Mouse (Mus musculus): ENCODE results near the gene Slc4a4. TPM values are rescaled to one million over a fixed set of nuclear protein-coding genes. Genes with fewer than 3 reads are reported as not detected.

Slc4a4 gene
- polyA plus RNA-seq, 1 experiment from 2014 or later, result 2.6 TPM

DNA sequence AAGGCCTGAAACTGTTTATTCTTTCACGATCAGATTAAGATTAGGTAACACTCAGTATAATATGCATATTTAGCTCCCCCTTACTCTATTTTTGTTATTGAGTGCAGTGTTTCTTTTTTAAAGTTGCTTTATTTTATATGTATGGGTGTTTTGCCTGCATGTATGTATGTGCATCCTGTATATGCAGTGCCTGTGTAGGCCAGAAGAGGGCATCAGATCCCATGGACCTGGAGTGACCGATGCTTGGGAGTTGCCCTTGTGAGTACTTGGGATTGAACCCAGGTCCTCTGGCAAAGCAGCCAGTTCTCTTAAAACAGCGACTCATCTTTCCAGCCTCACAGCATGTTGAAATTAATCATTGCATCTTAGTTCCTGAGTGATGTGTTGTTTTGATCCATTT is 21.0 kb downstream of the Slc4a4 start:
- Histone ChIP-seq H3K36me3 (ENCODE audit: control insufficient read depth, insufficient read depth, low read length) (no peaks in the 10 kb centered on the region), H3K4me2 (ENCODE audit: low read depth, low read length) (no peak overlapping the region), H3K27ac (ENCODE audit: low read length) (no peak overlapping the region), H3K9ac (ENCODE audit: low read depth, low read length) (no peak overlapping the region), H3K4me1 (ENCODE audit: control insufficient read depth, insufficient read depth, low read length) (no peaks in the 10 kb centered on the region), H3K4me3 (ENCODE audit: low read length) (no peak overlapping the region), H3K27me3 (replicated peaks; ENCODE audit: control insufficient read depth, insufficient read depth, low read length) (no peaks in the 10 kb centered on the region), H3K9me3 (ENCODE audit: control insufficient read depth, low read length) (no peaks in the 10 kb centered on the region)
- ATAC-seq, result no peak
- WGBS, result 94% methylated on average over 3 of the region's 3 CpGs

DNA sequence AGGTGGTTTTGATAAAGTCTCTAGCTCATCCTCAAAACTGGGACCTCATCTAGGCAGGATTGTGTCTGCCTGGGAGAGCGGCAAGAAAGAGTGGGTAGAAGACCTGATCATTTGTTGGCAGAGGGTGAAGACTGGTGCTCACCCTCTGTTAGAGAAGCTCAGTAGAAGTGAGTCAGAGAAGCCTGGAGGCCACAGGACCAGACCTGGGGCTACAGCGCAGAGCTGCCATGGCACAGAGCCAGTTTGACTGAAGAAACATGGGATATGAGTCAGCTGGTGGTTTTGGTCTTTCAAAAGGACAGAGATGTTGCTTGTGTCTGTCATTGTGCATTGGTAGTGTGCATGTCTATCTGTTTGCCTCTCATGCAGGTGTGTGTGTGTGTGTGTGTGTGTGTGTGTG is 26.0 kb downstream of the Slc4a4 start:
- no peak for ATAC-seq
- H3K36me3 ChIP-seq (ENCODE audit: control insufficient read depth, insufficient read depth, low read length), result no peaks in the 10 kb centered on the region
- no peaks in the 10 kb centered on the region for H3K27me3 ChIP-seq (replicated peaks; ENCODE audit: control insufficient read depth, insufficient read depth, low read length)
- no peak overlapping the region for H3K4me2 ChIP-seq (ENCODE audit: low read depth, low read length)
- 85% methylated on average over 2 of the region's 2 CpGs for WGBS
- H3K9me3 ChIP-seq (ENCODE audit: control insufficient read depth, low read length), result no peaks in the 10 kb centered on the region
- H3K9ac ChIP-seq (ENCODE audit: low read depth, low read length), result no peak overlapping the region
- H3K27ac ChIP-seq (ENCODE audit: low read length), result no peak overlapping the region
- H3K4me3 ChIP-seq (ENCODE audit: low read length), result no peak overlapping the region
- no peaks in the 10 kb centered on the region for H3K4me1 ChIP-seq (ENCODE audit: control insufficient read depth, insufficient read depth, low read length)

DNA sequence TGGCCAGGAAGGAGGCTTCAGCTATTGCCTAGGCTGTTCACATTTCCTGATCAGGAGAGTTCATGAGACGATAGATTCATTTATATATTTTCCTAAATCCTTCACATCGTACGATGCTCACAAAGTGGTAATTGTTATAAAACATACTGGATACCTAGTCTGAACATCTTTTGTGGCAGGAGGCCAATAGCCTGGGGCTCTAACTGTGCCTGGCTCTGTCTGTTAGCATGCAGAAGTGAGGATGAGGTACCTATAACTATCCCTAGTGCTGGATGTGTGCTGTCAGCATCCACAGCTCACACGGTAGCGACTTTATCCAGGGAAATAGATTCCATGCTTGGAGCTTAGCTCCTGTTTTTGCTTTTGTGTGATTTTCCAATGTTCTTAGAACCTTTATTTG is 28.5 kb downstream of the Slc4a4 start:
- no peak overlapping the region for H3K9ac ChIP-seq (ENCODE audit: low read depth, low read length)
- H3K4me1 ChIP-seq (ENCODE audit: control insufficient read depth, insufficient read depth, low read length), result no peaks in the 10 kb centered on the region
- no peak overlapping the region for H3K27ac ChIP-seq (ENCODE audit: low read length)
- H3K36me3 ChIP-seq (ENCODE audit: control insufficient read depth, insufficient read depth, low read length), result no peaks in the 10 kb centered on the region
- H3K4me3 ChIP-seq (ENCODE audit: low read length), result no peak overlapping the region
- H3K4me2 ChIP-seq (ENCODE audit: low read depth, low read length), result no peak overlapping the region
- no peaks in the 10 kb centered on the region for H3K9me3 ChIP-seq (ENCODE audit: control insufficient read depth, low read length)
- no peaks in the 10 kb centered on the region for H3K27me3 ChIP-seq (replicated peaks; ENCODE audit: control insufficient read depth, insufficient read depth, low read length)
- 90% methylated on average over 5 of the region's 5 CpGs for WGBS
- no peak for ATAC-seq

DNA sequence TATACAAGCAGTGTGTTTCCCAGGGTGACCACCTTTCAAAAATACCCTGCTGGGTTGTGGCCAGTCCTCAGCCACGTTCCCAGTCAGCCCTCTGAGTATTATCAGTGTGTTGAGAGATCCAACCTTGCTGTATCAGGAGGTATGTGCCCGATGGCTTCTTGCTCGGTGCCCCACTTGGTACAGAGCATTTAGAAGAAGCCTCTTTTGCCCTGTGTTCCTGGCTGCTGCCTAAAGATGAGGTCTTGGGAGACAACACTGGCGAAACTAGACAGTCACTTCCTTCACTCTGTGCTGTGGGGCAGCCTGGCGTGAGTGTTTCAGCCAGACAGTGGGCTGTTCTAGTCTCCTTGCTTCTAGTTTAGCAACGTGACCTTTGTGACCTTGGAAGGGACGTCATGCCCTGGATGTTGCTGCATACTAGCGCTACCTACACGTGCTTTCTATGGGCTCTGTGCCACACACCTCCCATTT is 29.9 kb downstream of the Slc4a4 start:
- no peaks in the 10 kb centered on the region for H3K27me3 ChIP-seq (replicated peaks; ENCODE audit: control insufficient read depth, insufficient read depth, low read length)
- no peak overlapping the region for H3K4me3 ChIP-seq (ENCODE audit: low read length)
- 73% methylated on average over 9 of the region's 9 CpGs for WGBS
- no peak overlapping the region for H3K27ac ChIP-seq (ENCODE audit: low read length)
- H3K4me1 ChIP-seq (ENCODE audit: control insufficient read depth, insufficient read depth, low read length), result no peaks in the 10 kb centered on the region
- no peaks in the 10 kb centered on the region for H3K9me3 ChIP-seq (ENCODE audit: control insufficient read depth, low read length)
- H3K4me2 ChIP-seq (ENCODE audit: low read depth, low read length), result no peak overlapping the region
- H3K36me3 ChIP-seq (ENCODE audit: control insufficient read depth, insufficient read depth, low read length), result no peaks in the 10 kb centered on the region
- no peak for ATAC-seq
- no peak overlapping the region for H3K9ac ChIP-seq (ENCODE audit: low read depth, low read length)

DNA sequence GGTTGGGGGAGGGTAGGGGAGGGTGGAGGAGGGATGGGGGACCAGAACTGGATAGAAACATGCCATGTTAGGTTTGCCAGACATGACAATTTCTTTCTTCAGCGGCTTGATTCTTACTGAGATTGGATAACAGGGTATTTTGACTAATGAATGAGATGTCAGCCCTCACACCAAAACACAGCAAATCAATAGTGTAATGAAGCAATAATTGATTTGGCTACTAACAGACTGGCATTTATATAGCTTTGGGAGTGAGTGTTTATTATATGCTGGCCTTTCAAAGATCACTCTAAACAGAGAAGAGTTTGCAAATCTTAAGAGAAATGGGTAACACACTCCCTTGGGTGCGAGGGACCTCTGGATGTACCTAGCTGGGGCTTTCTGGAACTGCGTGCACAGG is 30.6 kb downstream of the Slc4a4 start:
- Histone ChIP-seq H3K36me3 (ENCODE audit: control insufficient read depth, insufficient read depth, low read length) (no peaks in the 10 kb centered on the region), H3K4me1 (ENCODE audit: control insufficient read depth, insufficient read depth, low read length) (no peaks in the 10 kb centered on the region), H3K4me2 (ENCODE audit: low read depth, low read length) (0 out of 2 replicates have a peak overlapping the region, but pooled peaks have one; percentile 4), H3K27me3 (replicated peaks; ENCODE audit: control insufficient read depth, insufficient read depth, low read length) (no peaks in the 10 kb centered on the region), H3K9ac (ENCODE audit: low read depth, low read length) (no peak overlapping the region), H3K4me3 (ENCODE audit: low read length) (no peak overlapping the region), H3K9me3 (ENCODE audit: control insufficient read depth, low read length) (no peaks in the 10 kb centered on the region), H3K27ac (ENCODE audit: low read length) (peak overlapping the region; percentile 46; the same call in 1 of the 2 replicates)
- 84% methylated on average over 3 of the region's 3 CpGs for WGBS
- no peak for ATAC-seq

DNA sequence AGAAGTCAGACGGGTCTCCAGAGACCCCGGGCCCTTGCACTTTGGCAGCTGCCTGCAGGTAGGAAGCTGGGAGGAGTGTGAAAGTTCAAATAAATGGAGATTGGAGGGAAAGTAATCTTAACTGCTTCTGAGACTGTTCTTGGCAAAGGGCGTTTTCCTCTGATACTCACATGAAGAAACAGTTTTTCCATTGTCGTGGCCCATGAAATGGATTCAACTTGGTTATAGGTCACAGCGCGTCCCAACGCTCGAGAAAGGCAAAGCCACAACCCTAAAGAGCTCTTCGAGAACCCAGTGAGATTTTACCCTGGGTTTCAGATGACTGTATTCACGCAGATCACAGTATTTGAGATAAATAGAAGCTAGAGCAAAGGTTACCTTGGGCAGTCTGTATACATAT is 31.0 kb downstream of the Slc4a4 start:
- no peaks in the 10 kb centered on the region for H3K4me1 ChIP-seq (ENCODE audit: control insufficient read depth, insufficient read depth, low read length)
- H3K4me3 ChIP-seq (ENCODE audit: low read length), result no peak overlapping the region
- no peaks in the 10 kb centered on the region for H3K36me3 ChIP-seq (ENCODE audit: control insufficient read depth, insufficient read depth, low read length)
- WGBS, result 67% methylated on average over 10 of the region's 10 CpGs
- peak; percentile 48 for ATAC-seq
- H3K27ac ChIP-seq (ENCODE audit: low read length), result peak overlapping the region; percentile 46; the same call in 1 of the 2 replicates
- no peaks in the 10 kb centered on the region for H3K27me3 ChIP-seq (replicated peaks; ENCODE audit: control insufficient read depth, insufficient read depth, low read length)
- H3K4me2 ChIP-seq (ENCODE audit: low read depth, low read length), result 0 out of 2 replicates have a peak overlapping the region, but pooled peaks have one; percentile 4
- no peaks in the 10 kb centered on the region for H3K9me3 ChIP-seq (ENCODE audit: control insufficient read depth, low read length)
- H3K9ac ChIP-seq (ENCODE audit: low read depth, low read length), result no peak overlapping the region

DNA sequence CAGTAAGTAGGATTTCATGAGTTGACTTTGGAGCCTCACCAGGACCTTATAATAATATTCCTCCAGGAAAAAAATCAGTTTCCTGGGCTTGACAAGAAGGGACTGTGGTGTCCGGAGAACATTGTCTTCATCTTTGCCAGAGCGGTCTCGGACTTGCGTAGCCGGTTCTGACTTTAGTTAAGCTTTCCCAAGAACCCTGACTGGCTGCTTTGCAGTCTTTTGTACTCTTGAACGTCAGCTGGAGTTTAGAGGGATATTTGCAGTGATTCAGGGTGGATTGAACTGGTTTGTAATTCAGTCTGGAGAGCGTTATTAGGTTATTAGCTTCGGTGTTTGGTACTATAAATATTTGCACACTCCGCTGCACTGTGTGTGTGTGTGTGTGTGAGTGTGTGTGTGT is 31.9 kb downstream of the Slc4a4 start:
- Histone ChIP-seq H3K27ac (ENCODE audit: low read length) (no peak overlapping the region), H3K4me2 (ENCODE audit: low read depth, low read length) (no peak overlapping the region), H3K4me1 (ENCODE audit: control insufficient read depth, insufficient read depth, low read length) (no peaks in the 10 kb centered on the region), H3K9ac (ENCODE audit: low read depth, low read length) (no peak overlapping the region), H3K9me3 (ENCODE audit: control insufficient read depth, low read length) (no peaks in the 10 kb centered on the region), H3K27me3 (replicated peaks; ENCODE audit: control insufficient read depth, insufficient read depth, low read length) (no peaks in the 10 kb centered on the region), H3K4me3 (ENCODE audit: low read length) (no peak overlapping the region), H3K36me3 (ENCODE audit: control insufficient read depth, insufficient read depth, low read length) (no peaks in the 10 kb centered on the region)
- WGBS, result 66% methylated on average over 9 of the region's 9 CpGs
- ATAC-seq, result no peak

DNA sequence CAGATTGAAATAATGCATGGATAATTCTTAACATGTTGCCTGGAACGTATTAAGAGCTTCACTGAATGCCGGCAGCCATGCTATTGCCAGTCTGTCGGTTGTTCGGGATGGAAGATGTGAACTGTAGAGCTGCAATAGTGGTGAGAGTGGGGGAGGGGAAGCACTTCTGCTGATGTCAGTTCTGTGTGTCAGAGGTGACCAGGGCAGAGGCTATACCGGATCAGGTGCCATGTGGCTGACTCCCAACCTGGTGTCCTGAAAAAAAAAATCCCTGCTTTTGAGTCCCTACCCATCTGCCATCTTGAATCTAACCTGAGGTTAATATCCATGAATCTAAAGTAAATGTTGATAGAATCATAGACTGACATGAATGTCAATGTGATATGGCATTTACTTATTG is 39.0 kb downstream of the Slc4a4 start:
- Histone ChIP-seq H3K27ac (ENCODE audit: low read length) (no peak overlapping the region), H3K4me3 (ENCODE audit: low read length) (no peak overlapping the region)

DNA sequence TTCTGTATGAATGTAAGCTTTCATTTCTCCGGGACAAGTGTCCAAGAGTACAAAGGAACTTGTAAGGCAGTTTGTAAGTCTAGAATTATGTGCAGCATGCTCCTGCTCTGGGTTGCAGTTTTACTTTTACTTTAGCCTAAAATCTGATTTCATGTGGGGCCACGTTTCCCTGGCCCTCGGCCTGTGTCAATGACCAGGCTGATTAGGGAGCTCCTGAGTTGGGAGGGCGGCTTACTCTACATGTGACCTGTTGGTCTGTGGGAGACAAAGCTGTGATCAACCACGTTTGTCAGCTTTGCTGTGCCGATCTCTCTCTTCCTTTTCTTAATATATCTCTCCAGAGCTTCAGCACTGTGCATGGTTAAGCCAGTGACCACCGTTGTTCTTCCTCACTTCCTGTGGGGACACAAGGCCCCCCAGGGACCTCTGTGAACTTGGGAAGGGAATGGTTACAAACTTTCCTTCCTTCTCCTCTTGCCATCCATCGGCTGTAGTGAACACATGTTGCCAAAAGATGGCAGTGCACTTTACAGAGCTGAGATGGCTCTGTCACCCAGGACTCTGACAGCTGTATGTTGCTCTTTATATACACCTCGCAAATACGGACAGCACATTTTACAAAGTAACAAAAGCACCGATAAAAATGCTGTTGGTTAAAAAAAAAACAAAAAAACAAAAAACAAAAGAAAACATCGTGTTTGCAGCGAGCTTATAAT is 41.7 kb downstream of the Slc4a4 start:
- Histone ChIP-seq H3K36me3 (ENCODE audit: control insufficient read depth, insufficient read depth, low read length) (no peaks in the 10 kb centered on the region), H3K4me3 (ENCODE audit: low read length) (no peak overlapping the region), H3K9me3 (ENCODE audit: control insufficient read depth, low read length) (no peaks in the 10 kb centered on the region), H3K4me1 (ENCODE audit: control insufficient read depth, insufficient read depth, low read length) (peaks cover 27% of the 10 kb centered on the region), H3K27me3 (replicated peaks; ENCODE audit: control insufficient read depth, insufficient read depth, low read length) (no peaks in the 10 kb centered on the region), H3K4me2 (ENCODE audit: low read depth, low read length) (no peak overlapping the region), H3K9ac (ENCODE audit: low read depth, low read length) (peak overlapping the region; percentile 30; the same call in 1 of the 2 replicates), H3K27ac (ENCODE audit: low read length) (no peak overlapping the region)
- ATAC-seq, result peak; percentile 41; the same call in 1 of the 2 replicates
- 49% methylated on average over 13 of the region's 13 CpGs for WGBS

More for the DNA sequence above, 39.0 kb downstream of the Slc4a4 start:
- WGBS, result 90% methylated on average over 5 of the region's 5 CpGs
- Histone ChIP-seq H3K27me3 (replicated peaks; ENCODE audit: control insufficient read depth, insufficient read depth, low read length) (no peaks in the 10 kb centered on the region), H3K9me3 (ENCODE audit: control insufficient read depth, low read length) (no peaks in the 10 kb centered on the region), H3K4me1 (ENCODE audit: control insufficient read depth, insufficient read depth, low read length) (peaks cover 17% of the 10 kb centered on the region), H3K9ac (ENCODE audit: low read depth, low read length) (no peak overlapping the region), H3K4me2 (ENCODE audit: low read depth, low read length) (no peak overlapping the region), H3K36me3 (ENCODE audit: control insufficient read depth, insufficient read depth, low read length) (no peaks in the 10 kb centered on the region)
- no peak for ATAC-seq

All from intestine, embryonic 16.5 days (tissue).